Mouse (Mus musculus) ES-CJ7 (cell line): ENCODE data around the gene C2.

Experiments
- DNase-seq: peaks from one replicate; pipeline ENCODE4 v3.0.0; 2011; ENCODE audit warnings: low read depth, low spot score

The C2 gene

GRCm38 (mm10) chr17:34898160-34898586 lies at the start of gene C2, which contains the start of gene Ehmt2:
C2 (minus strand) TSS chr17:34898265.
Ehmt2 (plus strand) TSS chr17:34898469.
- DNase-seq = peak; percentile 56

DNA sequence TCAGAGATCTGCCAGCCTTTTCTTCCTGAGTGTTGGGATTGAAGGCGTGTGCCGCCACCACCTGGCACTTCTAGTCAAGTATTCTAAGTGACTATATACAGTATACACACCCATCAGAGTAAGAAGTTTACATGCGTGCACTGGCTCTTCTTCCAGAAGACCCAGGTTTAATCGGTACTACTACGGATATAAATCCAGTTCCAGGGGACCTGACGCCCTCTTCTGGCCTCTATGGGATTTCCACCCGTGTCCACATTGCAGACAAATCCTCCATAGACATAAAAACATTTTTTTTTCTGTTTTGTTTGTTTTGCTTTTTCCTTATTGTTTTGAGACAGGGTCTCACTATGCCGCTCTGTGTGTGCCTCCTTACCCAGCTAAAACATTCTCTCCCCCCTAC lies 49.5 kb upstream of the C2 start:
- DNase-seq = peak; percentile 68

DNA sequence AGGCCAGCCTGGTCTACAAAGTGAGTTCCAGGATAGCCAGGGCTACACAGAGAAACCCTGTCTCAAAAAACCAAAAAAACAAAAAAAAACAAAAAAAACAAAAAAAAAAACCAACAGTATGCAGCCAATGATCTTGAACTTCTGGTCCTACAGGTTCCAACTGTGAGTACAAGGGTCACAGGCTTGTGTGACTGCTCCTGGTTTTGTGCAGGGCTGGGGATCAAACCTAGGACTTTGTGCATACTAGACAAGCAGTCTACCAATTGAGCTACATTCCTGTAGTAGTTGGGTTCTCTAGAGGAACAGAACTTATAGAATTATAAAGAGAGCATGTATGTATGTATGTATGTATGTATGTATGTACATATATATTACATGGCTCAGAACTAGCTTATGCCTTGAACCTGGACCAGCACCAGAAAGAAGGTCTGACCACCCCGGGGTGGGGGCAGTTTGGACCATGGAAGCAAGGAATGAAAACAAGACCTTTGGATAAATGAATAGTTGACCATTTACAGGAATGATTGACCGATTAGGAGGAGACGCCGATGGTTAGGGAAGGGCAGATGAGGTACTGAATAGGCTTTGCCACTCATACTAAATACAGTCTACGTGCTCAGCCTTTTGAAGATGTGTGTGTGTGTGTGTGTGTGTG lies 48.5 kb upstream of the C2 start:
- DNase-seq = no peak

- DNase-seq = no peak
Observed at GRCm38 (mm10) chr17:34944362-34944761, 46.3 kb upstream of the C2 start.

DNA sequence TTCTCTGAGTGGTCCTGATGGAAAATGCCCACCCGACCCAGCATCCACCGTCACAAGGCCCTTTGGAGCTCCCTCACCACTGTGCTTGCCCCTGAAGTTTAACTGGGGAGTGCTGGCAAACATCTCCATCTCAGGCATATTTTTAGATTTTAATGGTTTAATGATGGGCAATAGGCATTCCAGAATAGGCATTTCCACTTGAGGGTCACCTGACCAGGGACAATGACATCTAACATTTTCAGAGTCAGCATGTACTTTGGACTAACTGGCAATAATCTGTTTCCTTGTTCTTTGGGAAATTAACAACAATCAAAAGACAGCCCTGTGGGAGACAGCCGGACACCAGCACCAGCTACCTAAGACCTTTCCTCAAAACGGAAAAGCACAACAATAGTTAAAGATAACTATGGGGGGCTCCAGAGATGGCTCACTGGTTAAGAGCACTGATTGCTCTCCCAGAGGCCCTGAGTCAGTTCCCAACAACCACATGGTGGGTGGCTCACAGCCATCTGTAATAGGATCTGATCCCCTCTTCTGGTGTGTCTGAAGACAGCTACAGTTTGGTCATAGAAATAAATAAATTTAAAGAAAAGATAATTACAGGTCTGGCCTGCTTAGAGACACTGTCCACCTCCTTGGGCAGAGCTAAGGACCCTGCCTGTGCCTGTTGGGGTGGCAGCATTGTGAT lies 45.2 kb upstream of the C2 start:
- no peak for DNase-seq

GRCm38 (mm10) chr17:34941344-34942041 lies 43.4 kb upstream of the C2 start:
- DNase-seq = peak; percentile 73

- no peak for DNase-seq
Observed at GRCm38 (mm10) chr17:34937960-34938505, 40.0 kb upstream of the C2 start.

- no peak for DNase-seq
Observed at GRCm38 (mm10) chr17:34934830-34935229, 36.8 kb upstream of the C2 start.

- no peak for DNase-seq
Observed at GRCm38 (mm10) chr17:34934031-34934430, 36.0 kb upstream of the C2 start.

GRCm38 (mm10) chr17:34932287-34932686 lies 34.2 kb upstream of the C2 start:
- DNase-seq = no peak

GRCm38 (mm10) chr17:34931735-34932098 lies 33.7 kb upstream of the C2 start:
- no peak for DNase-seq

- peak; percentile 98 for DNase-seq
Observed at GRCm38 (mm10) chr17:34931061-34931734, 33.1 kb upstream of the C2 start, which contains the start of gene Neu1. Neu1 (plus strand) TSS chr17:34931253.

- DNase-seq = peak; percentile 70
Observed at GRCm38 (mm10) chr17:34928841-34929240, 30.8 kb upstream of the C2 start.

GRCm38 (mm10) chr17:34927306-34928019 lies 29.4 kb upstream of the C2 start:
- DNase-seq = no peak

DNA sequence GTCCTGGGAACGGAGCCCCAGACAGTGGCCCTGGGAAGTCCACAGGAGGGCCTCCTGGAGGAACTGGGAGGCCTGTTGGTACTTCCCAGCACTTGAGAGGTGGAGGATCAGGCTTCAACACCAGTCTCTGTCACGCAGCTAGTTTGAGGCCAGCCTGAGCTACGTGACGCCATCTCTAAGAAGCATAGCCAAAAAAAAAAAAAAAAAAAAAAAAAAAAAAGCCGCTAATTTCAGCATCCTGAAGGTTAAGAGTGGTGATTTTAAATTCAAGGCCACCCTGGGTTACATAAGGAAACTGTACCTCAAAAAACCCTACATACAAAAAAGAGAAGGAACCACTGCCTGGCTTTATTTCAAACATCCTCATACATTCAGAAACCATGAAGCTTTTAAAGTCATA lies 26.2 kb upstream of the C2 start:
- DNase-seq = no peak

DNA sequence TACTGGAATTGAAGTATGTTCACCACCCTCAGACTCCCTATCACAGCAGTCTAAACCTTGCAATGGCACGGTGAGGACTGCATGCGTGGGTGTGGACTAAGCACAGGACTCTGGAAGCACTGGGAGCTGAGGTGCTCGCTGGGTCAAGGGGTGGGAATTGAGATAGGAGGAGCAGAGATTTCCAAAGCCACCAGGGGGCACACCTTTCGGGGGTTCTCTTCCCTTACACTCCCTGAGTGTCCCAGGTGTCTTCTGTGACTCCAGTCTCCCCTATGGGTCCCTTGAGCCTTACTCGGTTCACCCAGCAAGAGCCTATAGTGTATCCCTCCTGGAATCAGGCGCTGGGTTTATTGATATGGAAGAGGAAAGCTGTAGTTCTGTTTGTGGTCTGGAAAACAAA lies 24.9 kb upstream of the C2 start:
- DNase-seq = peak; percentile 50

- DNase-seq = no peak
Observed at GRCm38 (mm10) chr17:34917188-34917587, 19.1 kb upstream of the C2 start.

DNA sequence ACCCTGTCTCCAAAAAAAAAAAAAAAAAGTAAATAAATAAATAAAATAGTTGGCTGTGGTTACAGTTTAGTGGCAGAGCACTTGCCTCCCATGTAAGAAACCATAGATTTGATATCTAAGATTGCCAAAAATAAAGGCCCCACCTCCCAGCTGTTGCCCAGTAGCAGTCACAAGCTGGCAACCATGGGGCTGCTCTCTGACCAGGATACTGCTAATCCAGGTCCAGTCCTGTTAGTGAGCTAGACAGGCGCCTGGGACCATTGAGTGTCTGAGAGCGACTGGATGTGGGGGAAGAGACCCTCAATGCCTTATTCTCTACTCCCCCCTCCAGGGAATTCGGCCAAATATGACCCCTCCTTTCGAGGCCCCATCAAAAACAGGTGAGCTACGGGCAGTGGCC lies 18.3 kb upstream of the C2 start:
- no peak for DNase-seq

GRCm38 (mm10) chr17:34915410-34915831 lies 17.4 kb upstream of the C2 start:
- DNase-seq = no peak

DNA sequence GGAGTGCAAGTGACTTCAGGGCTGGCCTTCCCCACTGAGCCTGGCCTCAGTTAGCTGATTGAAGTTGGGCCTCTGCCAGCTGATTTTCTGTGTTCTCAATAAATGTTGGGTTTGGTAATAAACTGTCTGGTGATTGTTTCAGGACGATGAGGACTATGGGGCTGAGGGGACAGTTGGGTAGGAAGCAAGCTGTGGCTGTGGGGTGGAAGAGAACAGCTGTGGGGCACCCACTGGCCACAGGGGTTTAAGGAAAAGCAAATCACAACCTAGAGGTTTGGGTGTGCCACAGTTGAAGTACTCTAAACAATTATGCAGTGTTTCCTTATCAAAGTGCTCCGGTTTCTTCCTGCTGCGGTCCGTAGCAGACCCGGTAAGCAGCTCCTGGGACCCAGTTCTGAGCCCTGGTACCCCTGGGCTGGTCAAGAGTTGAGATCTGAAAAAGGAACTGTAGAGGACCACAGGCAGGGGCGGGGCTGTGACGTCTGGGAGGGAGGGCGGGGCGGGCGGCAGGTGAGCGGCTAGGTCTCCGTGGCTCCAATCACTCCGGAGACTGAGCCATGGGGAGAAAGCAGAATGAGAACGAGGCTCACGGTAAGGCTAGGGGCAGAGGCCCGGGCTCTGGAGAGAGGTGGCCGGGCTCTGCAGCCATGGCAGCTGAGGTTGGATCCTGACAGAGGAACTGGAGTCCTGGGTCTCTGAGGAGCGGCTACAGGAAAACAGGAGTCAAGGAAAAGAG lies 16.0 kb upstream of the C2 start, which contains the start of gene Slc44a4:
Slc44a4 (plus strand) TSS at position 537 of the 736 bp plus-strand sequence.
- no peak for DNase-seq
